Mouse (Mus musculus): ENCODE data around the gene Zdhhc24. TPM values are rescaled to one million over a fixed set of nuclear protein-coding genes. Genes with fewer than 3 reads are reported as not detected.

The Zdhhc24 gene
- polyA plus RNA-seq, 1 experiment = 5.4 TPM

DNA sequence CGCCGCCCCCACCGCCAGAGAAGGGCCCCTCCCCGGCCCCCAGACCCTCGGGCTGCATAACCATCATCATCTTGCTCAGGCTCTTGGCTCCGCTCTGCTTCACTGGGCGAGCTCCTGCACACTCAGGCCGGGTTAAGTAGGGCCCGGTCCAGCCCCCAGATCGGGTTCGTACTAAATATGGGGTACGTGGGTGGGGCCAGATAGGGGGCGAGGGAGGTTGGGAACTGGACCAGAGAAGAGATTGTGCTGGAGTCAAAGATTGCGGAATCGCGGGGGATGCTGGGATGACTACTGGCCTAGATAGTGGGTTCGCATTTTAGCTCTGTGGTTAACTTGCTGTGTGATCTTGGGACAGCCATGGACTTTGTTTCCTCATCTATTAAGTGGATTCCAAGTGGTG lies 683 bp upstream of the Zdhhc24 start, which contains the start of gene Actn3:
Gene Actn3 (minus strand): TSS at position 125 of the 400 bp plus-strand sequence.
- peak within 1 kb of the TSS; percentile 84 for H3K4me3 ChIP-seq (ENCODE audit: insufficient read depth, poor library complexity, severe bottlenecking)
- TF ChIP-seq USF1 (IDR thresholded peaks at IDR 0.05; ENCODE audit: low read depth) = no peak
- TF ChIP-seq CEBPB (IDR thresholded peaks at IDR 0.05; ENCODE audit: low read depth) = peak; percentile 59
- H3K79me2 ChIP-seq (ENCODE audit: control insufficient read depth, insufficient read depth) = peaks cover 12% of the 10 kb centered on the region
- H3ac ChIP-seq (ENCODE audit: control insufficient read depth, insufficient read length, low read depth) = peak within 1 kb of the TSS; percentile 99
- H3K27me3 ChIP-seq (ENCODE audit: control insufficient read depth, insufficient read depth, insufficient read length) = no peaks in the 10 kb centered on the region
- H3K79me3 ChIP-seq (ENCODE audit: low read depth) = peaks cover 4% of the 10 kb centered on the region
- no peaks in the 10 kb centered on the region for H3K36me3 ChIP-seq (ENCODE audit: control insufficient read depth, insufficient read depth)

- peak overlapping the region; percentile 84 for H3K4me3 ChIP-seq (ENCODE audit: insufficient read depth, poor library complexity, severe bottlenecking)
- H3ac ChIP-seq (ENCODE audit: control insufficient read depth, insufficient read length, low read depth) = peak overlapping the region; percentile 8
- peaks cover 4% of the 10 kb centered on the region for H3K79me3 ChIP-seq (ENCODE audit: low read depth)
- peaks cover 12% of the 10 kb centered on the region for H3K79me2 ChIP-seq (ENCODE audit: control insufficient read depth, insufficient read depth)
- TF ChIP-seq MYOD1 (IDR thresholded peaks at IDR 0.05; ENCODE audit: control insufficient read depth, insufficient read length, low read depth) = no peak
- TF ChIP-seq MYOG (IDR thresholded peaks at IDR 0.05; ENCODE audit: control insufficient read depth, extremely low read depth, insufficient read length) = no peak
- H3K36me3 ChIP-seq (ENCODE audit: control insufficient read depth, insufficient read depth) = no peaks in the 10 kb centered on the region
- no peaks in the 10 kb centered on the region for H3K27me3 ChIP-seq (ENCODE audit: control insufficient read depth, insufficient read depth, insufficient read length)
Observed at GRCm38 (mm10) chr19:4879324-4879703, 846 bp downstream of the Zdhhc24 start.

DNA sequence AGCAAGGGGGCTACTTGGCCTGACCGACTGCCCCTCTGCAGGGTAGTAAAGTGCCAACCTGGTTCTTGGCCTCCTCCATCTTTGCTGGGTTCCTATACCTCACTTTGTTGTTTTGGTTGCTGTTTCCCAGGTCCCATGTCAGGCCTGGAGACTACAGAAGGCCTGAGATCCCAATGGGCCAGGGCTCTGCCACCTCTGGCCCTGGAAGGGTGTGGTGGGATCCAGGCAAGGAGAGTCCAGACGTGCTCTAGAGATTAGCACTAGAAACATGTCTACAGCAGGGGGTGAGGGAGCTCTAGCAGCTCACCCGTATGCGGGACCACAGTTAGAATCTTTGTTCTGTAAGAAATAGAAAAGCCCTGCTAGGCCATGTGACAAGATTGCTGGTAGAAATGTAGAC lies 5.5 kb downstream of the Zdhhc24 start:
- Histone ChIP-seq H3K36me3 (ENCODE audit: control insufficient read depth, insufficient read depth) (no peaks in the 10 kb centered on the region), H3K79me3 (ENCODE audit: low read depth) (peaks cover 3% of the 10 kb centered on the region), H3ac (ENCODE audit: control insufficient read depth, insufficient read length, low read depth) (no peak overlapping the region), H3K4me3 (ENCODE audit: insufficient read depth, poor library complexity, severe bottlenecking) (no peak overlapping the region), H3K79me2 (ENCODE audit: control insufficient read depth, insufficient read depth) (peaks cover 8% of the 10 kb centered on the region), H3K27me3 (ENCODE audit: control insufficient read depth, insufficient read depth, insufficient read length) (no peaks in the 10 kb centered on the region)
- no peak for TF ChIP-seq MAX (IDR thresholded peaks at IDR 0.05)
- no peak for TF ChIP-seq CTCF (IDR thresholded peaks at IDR 0.05; ENCODE audit: control insufficient read depth, insufficient read depth, insufficient read length)
- TF ChIP-seq USF1 (IDR thresholded peaks at IDR 0.05; ENCODE audit: low read depth) = no peak
- no peak for TF ChIP-seq CEBPB (IDR thresholded peaks at IDR 0.05; ENCODE audit: low read depth)
- no peak for TF ChIP-seq MYOG (IDR thresholded peaks at IDR 0.05; ENCODE audit: control insufficient read depth, extremely low read depth, insufficient read length)
- no peak for TF ChIP-seq FOSL1 (IDR thresholded peaks at IDR 0.05; ENCODE audit: insufficient read depth, low read length, poor library complexity, severe bottlenecking)
- no peak for TF ChIP-seq MYOD1 (IDR thresholded peaks at IDR 0.05; ENCODE audit: control insufficient read depth, insufficient read length, low read depth)

GRCm38 (mm10) chr19:4889791-4890190 lies 11.3 kb downstream of the Zdhhc24 start:
- no peaks in the 10 kb centered on the region for H3K79me2 ChIP-seq (ENCODE audit: control insufficient read depth, insufficient read depth)
- H3K27me3 ChIP-seq (ENCODE audit: control insufficient read depth, insufficient read depth, insufficient read length) = no peaks in the 10 kb centered on the region
- H3ac ChIP-seq (ENCODE audit: control insufficient read depth, insufficient read length, low read depth) = no peak overlapping the region
- H3K4me3 ChIP-seq (ENCODE audit: insufficient read depth, poor library complexity, severe bottlenecking) = no peak overlapping the region
- H3K36me3 ChIP-seq (ENCODE audit: control insufficient read depth, insufficient read depth) = no peaks in the 10 kb centered on the region
- no peaks in the 10 kb centered on the region for H3K79me3 ChIP-seq (ENCODE audit: low read depth)
- no peak for TF ChIP-seq MYOG (IDR thresholded peaks at IDR 0.05; ENCODE audit: control insufficient read depth, extremely low read depth, insufficient read length)
- no peak for TF ChIP-seq CEBPB (IDR thresholded peaks at IDR 0.05; ENCODE audit: low read depth)
- TF ChIP-seq MAX (IDR thresholded peaks at IDR 0.05) = no peak
- TF ChIP-seq CTCF (IDR thresholded peaks at IDR 0.05; ENCODE audit: control insufficient read depth, insufficient read depth, insufficient read length) = no peak
- TF ChIP-seq USF1 (IDR thresholded peaks at IDR 0.05; ENCODE audit: low read depth) = no peak
- TF ChIP-seq MYOD1 (IDR thresholded peaks at IDR 0.05; ENCODE audit: control insufficient read depth, insufficient read length, low read depth) = no peak
- no peak for TF ChIP-seq FOSL1 (IDR thresholded peaks at IDR 0.05; ENCODE audit: insufficient read depth, low read length, poor library complexity, severe bottlenecking)

DNA sequence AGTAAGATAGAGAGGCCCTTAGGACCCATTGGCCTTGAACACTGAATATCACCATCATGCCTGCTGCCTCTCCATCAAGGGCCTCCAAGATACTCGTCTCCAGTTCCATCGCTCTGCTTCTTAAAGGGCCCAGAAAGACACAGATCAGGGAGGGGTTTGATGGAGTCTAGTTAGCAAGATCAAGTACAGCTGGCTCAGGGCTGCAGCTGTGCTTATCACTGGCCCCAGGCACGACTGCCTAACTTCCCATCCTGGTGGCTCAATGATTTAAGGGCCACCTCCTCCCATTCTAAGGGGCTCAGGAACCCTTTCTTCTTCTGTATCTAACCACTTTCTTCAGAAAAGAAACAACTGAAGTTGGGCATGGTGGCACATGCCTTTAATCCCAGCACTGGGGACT lies 13.3 kb downstream of the Zdhhc24 start:
- H3K79me2 ChIP-seq (ENCODE audit: control insufficient read depth, insufficient read depth) = no peaks in the 10 kb centered on the region
- no peaks in the 10 kb centered on the region for H3K79me3 ChIP-seq (ENCODE audit: low read depth)
- H3K4me3 ChIP-seq (ENCODE audit: insufficient read depth, poor library complexity, severe bottlenecking) = no peak overlapping the region
- no peak for TF ChIP-seq MYOD1 (IDR thresholded peaks at IDR 0.05; ENCODE audit: control insufficient read depth, insufficient read length, low read depth)
- no peak for TF ChIP-seq FOSL1 (IDR thresholded peaks at IDR 0.05; ENCODE audit: insufficient read depth, low read length, poor library complexity, severe bottlenecking)
- no peak for TF ChIP-seq USF1 (IDR thresholded peaks at IDR 0.05; ENCODE audit: low read depth)
- no peak for TF ChIP-seq MAX (IDR thresholded peaks at IDR 0.05)
- TF ChIP-seq CTCF (IDR thresholded peaks at IDR 0.05; ENCODE audit: control insufficient read depth, insufficient read depth, insufficient read length) = no peak
- no peak for TF ChIP-seq CEBPB (IDR thresholded peaks at IDR 0.05; ENCODE audit: low read depth)
- no peak for TF ChIP-seq MYOG (IDR thresholded peaks at IDR 0.05; ENCODE audit: control insufficient read depth, extremely low read depth, insufficient read length)
- H3ac ChIP-seq (ENCODE audit: control insufficient read depth, insufficient read length, low read depth) = no peak overlapping the region
- no peaks in the 10 kb centered on the region for H3K36me3 ChIP-seq (ENCODE audit: control insufficient read depth, insufficient read depth)
- H3K27me3 ChIP-seq (ENCODE audit: control insufficient read depth, insufficient read depth, insufficient read length) = no peaks in the 10 kb centered on the region

DNA sequence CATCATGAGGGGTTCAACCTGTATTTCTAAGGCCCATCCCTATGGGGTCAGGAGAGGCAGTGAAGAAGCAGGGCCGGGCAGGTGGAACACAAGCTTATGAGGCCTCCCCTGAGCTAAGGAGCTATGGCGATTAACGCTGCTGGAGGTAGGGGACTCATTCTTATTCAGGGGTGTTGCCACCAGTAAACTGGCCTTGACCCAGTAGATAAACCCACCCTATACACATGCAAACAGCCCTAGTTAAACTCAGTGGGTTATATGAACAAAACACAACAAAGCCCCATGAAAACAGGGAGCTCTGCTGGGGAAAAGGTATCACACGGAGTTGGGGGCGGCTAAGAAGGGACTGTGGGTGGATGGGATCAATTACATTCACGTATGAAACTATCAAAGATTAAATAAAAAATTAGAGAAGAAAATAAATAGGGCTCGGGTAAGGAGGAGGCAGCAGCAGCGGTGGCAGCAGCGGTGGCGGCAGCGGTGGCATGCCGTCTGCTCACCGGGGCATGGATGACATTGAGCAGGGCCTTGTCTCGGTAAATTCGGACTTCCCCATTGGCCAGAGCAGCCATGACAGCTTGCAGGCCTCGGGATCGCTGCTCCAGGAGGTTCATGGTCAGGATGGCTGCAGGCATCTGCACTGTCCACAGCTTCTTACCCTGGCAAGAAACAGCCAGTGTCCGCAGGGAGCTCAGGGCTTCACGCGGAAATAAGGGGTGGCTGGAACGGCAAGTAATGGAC lies 18.5 kb downstream of the Zdhhc24 start:
- Histone ChIP-seq H3K79me2 (ENCODE audit: control insufficient read depth, insufficient read depth) (no peaks in the 10 kb centered on the region), H3K36me3 (ENCODE audit: control insufficient read depth, insufficient read depth) (no peaks in the 10 kb centered on the region), H3K79me3 (ENCODE audit: low read depth) (no peaks in the 10 kb centered on the region), H3K4me3 (ENCODE audit: insufficient read depth, poor library complexity, severe bottlenecking) (no peak overlapping the region), H3K27me3 (ENCODE audit: control insufficient read depth, insufficient read depth, insufficient read length) (no peaks in the 10 kb centered on the region), H3ac (ENCODE audit: control insufficient read depth, insufficient read length, low read depth) (no peak overlapping the region)
- no peak for TF ChIP-seq USF1 (IDR thresholded peaks at IDR 0.05; ENCODE audit: low read depth)
- TF ChIP-seq CTCF (IDR thresholded peaks at IDR 0.05; ENCODE audit: control insufficient read depth, insufficient read depth, insufficient read length) = no peak
- TF ChIP-seq CEBPB (IDR thresholded peaks at IDR 0.05; ENCODE audit: low read depth) = no peak
- TF ChIP-seq MYOD1 (IDR thresholded peaks at IDR 0.05; ENCODE audit: control insufficient read depth, insufficient read length, low read depth) = no peak
- TF ChIP-seq MYOG (IDR thresholded peaks at IDR 0.05; ENCODE audit: control insufficient read depth, extremely low read depth, insufficient read length) = no peak
- no peak for TF ChIP-seq MAX (IDR thresholded peaks at IDR 0.05)

Measured in C2C12 (cell line).